Mouse (Mus musculus) heart, adult 11 months (tissue): Measurements from ENCODE around the gene Gm20388.

ENCODE experiments used
- DNase-seq: peaks from one replicate; pipeline ENCODE4 v3.0.0; 2022

The Gm20388 gene

DNA sequence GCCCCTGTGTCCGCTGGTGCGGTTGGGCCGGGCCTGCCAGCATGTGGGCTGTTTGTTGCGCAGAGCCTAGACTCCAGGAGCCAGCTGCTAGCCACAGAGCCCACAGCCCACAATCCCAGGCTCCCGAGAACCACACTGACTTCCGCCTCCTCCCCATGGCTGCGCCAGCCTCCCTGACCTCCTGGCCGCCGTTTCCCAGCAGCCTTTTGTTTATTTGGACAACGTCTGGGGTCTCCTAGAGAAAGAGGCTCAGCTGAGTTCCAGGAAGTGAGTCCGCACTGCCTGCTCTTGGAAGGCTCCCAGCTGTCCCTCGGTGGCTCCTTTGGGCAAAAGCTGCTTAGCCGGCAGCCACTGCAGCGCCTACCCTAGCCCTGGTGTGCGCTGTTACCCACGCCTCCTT is 1754.7 kb downstream of the Gm20388 start:
- DNase-seq = peak; percentile 99

DNA sequence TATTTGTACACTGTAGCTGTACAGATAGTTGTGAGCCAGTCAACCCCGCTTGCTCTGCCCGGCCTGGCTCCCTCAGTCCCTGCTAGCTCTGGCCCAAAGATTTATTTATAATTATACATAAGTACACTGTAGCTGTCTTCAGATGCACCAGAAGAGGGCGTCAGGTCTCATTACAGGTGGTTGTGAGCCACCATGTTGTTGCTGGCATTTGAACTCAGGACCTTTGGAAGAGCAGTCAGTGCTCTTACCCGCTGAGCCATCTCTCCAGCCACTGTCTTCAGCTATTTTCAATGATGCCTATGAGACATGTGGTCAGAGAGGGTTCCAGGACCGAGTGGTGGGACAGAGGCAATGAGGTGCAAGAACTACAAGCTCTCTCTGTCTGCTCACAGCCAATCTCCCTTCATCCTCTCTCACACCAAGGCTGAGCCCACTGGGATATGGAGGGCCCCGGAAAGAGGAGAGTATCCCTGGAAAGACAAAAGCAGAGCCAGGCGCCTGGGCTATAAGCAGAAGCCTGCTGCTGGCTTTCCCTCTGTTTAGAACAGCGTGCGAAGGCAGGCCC is 1757.4 kb downstream of the Gm20388 start:
- DNase-seq = peak; percentile 85

DNA sequence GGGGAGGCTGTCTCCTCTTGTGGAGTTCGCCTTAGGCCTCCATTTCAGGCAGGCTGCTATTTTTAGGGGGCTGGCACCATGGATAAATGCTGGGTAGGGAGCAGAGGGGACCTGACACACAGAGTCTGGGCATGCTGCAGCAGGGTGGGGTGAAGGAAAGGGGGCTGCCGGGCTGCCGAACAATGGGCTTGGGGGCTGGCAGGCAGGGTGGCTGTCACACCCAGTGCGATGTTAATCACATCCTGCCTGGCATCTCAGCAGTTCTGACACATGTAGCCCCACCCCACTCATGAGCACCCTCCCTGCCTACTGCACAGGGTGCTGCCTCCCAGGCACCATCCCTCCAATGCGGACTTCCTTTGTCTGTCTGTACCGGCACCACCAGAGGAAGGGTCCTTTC is 1757.9 kb downstream of the Gm20388 start:
- peak; percentile 97 for DNase-seq

GRCm38 (mm10) chr8:121669208-121669607 is 1758.6 kb downstream of the Gm20388 start:
- peak; percentile 98 for DNase-seq

- DNase-seq = no peak
Measured at GRCm38 (mm10) chr8:121673153-121673552, 1762.5 kb downstream of the Gm20388 start.

GRCm38 (mm10) chr8:121673917-121674316 is 1763.3 kb downstream of the Gm20388 start:
- peak; percentile 92 for DNase-seq

DNA sequence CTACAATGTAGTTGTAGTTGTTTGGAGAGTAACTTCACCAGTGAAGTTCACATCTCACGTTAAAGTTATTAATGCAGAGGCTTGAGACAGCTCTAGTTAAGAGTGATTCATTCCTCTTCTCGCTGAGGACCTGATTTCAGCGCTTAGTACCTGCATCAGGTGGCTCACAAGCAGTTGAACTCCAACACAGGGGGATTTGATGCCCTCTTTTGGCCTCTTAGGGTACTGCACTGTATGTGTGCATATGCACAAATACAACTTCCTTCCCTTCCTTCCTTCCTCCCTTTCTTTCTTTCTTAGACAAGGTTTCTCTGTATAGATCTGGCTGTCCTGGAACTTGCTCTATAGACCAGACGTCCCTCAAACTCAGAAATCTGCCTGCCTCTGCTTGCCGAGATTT is 1763.9 kb downstream of the Gm20388 start:
- no peak for DNase-seq

GRCm38 (mm10) chr8:121675161-121675560 is 1764.5 kb downstream of the Gm20388 start:
- no peak for DNase-seq

GRCm38 (mm10) chr8:121675701-121676100 is 1765.1 kb downstream of the Gm20388 start:
- DNase-seq = peak; percentile 98

GRCm38 (mm10) chr8:121678696-121679095 is 1768.1 kb downstream of the Gm20388 start:
- DNase-seq = no peak

GRCm38 (mm10) chr8:121680896-121681295 is 1770.3 kb downstream of the Gm20388 start:
- DNase-seq = no peak

DNA sequence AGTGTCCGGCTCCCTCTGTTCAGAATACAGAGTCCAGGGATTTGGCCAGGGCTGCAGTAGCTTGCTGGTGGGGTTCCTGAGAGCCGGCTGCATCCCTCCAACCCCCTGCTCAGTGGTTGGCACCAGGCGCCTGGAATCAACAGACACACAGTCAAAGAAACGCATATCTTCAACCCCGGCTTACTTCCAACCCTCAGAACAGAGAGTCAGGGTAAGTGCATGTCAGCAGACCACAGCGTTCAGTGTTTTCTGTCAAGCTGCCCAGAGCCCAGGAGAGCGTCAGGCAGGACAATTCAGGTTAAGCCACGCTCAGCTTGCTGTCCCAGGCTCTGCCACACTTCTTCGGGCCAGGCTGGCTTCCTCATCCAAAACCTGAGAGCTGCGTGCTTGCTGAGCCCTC is 1770.8 kb downstream of the Gm20388 start:
- no peak for DNase-seq

DNA sequence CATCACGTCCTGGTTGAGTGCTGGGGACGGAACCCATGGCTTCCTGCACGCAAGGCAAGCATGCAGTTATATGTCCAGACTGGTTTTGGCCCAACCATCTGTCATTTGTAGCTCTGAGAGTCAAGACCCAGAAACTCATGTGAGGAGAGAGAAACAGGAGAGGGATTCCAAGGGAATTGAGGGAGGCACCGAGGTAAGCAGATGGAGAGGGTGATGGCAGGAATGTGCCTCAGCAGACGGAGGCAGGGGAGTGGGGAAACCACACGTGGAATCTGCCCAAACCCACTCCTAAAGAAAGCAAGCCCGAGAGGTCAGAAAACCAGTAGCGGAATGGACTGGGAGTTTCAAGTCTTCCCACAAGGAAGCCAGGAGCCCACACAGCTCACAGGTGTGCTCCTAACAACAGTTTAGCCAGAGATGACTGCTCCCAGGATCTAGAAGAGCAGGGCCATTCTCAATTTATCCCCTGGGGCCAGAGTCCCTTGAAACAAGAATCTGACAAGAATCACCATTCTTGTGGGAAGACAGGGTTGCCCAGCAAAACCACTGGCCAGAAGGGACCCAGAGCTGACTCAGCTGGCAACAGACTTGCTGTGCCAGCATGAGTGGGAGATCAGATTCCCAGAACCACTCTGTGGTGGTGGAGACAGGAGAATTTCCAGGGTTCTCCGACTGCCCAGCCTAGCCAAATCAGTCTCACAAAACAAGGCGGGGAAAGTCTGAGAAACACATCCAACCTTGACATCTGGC is 1772.6 kb downstream of the Gm20388 start:
- DNase-seq = peak; percentile 81

DNA sequence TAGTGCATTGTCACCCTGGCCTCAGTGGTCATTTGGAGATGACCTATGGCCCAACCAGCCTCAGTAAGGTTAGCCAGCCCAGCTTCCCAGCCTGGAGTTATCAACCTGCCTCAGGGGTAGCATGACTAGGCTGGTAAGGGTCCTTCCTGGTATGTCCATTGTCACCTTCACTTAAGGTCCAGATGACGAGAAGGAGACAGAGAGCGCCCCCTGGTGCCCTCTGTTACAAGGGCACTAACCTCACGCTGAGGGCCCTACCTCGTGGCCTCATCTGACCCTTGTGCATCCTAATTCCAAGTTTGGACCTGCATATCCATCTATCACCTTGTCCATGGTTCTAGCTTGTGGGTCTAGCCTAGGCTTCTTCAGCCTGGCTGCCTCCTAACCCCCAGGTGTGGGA is 1774.8 kb downstream of the Gm20388 start:
- peak; percentile 96 for DNase-seq

GRCm38 (mm10) chr8:121687455-121688161 is 1777.0 kb downstream of the Gm20388 start:
- DNase-seq = peak; percentile 89

- DNase-seq = no peak
Measured at GRCm38 (mm10) chr8:121688496-121688895, 1777.9 kb downstream of the Gm20388 start.

DNA sequence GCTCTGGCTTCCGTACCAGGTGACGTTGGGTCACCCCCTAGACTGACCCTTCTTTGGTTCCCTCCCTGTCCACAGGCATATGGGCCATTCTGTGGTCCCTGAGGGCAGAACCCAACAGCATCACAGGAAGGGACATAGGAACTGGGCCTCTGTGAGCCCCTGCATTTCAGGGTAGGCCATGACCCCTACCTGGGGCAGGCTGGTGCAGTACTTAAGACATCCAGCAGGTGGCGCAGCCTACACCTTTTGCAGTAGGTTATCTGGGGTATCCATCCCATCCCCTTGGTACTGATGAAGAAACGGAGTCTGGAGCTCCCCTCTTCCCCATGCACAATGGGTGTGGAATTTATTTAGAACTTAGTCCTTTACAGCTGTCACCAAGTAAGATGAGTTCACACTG is 1783.8 kb downstream of the Gm20388 start:
- peak; percentile 94 for DNase-seq

DNA sequence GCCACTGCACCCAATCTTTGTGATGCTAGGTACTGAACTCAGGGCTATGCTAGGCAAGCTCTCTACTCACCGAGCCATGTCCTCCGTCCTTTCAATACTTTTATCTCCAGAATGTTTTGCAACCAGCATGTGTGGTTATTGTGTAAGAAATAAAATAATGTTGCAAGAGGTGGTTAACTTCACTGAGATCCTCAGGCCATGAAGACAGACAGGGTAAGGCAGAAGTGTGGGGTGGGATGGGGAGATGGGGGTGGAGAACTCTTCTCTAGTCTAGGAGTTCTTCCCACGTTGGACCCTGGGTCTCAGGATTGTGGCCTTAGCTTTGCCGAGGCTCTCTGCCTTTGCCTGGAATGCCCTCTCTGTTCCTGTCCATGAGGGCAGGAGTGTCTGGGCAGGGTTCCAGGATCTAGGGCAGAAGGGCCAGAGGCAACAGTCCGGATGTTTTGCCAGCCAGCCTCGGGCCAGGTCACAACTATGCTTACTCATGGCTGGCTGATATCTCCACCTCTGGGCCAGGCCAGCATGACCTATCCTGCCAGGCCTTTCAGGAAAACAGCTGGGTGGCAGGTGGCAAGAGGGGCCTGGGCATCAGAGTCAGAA is 1785.0 kb downstream of the Gm20388 start:
- peak; percentile 98 for DNase-seq

- DNase-seq = no peak
Measured at GRCm38 (mm10) chr8:121697735-121698614, 1787.3 kb downstream of the Gm20388 start.

DNA sequence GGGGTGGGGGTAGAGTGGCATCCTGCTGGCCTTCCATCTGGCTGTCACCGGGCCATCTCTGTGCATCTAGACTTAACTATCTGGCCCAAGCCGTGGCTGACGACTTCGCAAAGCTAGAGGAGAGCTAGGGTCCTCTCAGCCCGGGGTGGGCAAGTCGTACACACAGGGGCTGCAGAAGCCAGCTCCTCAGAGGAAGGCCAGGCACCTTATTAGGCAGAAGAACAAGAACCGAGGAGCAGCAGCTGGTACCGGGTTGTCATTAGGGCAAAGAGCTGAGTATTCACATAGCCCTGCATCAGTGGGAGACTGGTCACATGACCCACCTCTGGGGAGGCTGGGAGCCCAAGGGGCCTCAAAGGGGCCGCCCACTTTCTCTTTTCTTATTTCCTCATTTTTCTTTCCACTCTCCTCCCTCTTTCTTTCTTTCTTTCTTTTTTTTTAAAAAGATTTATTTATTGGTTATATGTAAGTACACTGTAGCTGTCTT is 1788.0 kb downstream of the Gm20388 start:
- DNase-seq = no peak

GRCm38 (mm10) chr8:121699936-121700335 is 1789.3 kb downstream of the Gm20388 start:
- no peak for DNase-seq

DNA sequence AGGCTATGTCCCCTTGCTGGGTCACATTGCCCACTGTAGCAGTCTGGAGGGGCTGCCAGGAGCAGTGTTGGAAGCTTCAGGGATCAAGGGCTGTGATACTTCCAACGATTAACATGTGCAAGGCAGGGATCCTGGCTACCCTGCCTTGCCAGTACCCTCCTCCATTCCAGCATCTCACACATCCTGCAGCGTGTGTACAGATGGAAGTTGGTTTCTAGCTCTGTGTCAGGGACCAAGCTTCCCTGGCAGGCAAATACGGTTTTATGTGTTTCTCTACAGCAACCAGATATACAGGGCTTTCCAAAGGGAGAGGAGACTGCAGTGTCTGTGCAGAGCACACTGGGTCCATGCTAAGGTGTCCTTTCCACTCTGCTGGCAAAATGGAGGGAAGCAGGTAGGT is 1794.5 kb downstream of the Gm20388 start:
- no peak for DNase-seq
